Mouse (Mus musculus) right cerebral cortex, postnatal 36 days (tissue): ENCODE measurements at regions not wholly inside any gene's neighbourhood (a gene's known extent, or its start where the extent isn't known, plus 50 kb on each side); places are given as distances from the start of the nearest gene placed in this dataset.

ENCODE experiments used
- DNase-seq, 2 experiments: peaks; one replicate each; pipeline ENCODE4 v3.0.0; 2022; ENCODE audit warnings: low spot score in 2 of 2, mixed read lengths in 1 of 2

- DNase-seq = no peak
Observed at GRCm38 (mm10) chr1:142838663-142839062, 801.8 kb upstream of the B3galt2 start.

DNA sequence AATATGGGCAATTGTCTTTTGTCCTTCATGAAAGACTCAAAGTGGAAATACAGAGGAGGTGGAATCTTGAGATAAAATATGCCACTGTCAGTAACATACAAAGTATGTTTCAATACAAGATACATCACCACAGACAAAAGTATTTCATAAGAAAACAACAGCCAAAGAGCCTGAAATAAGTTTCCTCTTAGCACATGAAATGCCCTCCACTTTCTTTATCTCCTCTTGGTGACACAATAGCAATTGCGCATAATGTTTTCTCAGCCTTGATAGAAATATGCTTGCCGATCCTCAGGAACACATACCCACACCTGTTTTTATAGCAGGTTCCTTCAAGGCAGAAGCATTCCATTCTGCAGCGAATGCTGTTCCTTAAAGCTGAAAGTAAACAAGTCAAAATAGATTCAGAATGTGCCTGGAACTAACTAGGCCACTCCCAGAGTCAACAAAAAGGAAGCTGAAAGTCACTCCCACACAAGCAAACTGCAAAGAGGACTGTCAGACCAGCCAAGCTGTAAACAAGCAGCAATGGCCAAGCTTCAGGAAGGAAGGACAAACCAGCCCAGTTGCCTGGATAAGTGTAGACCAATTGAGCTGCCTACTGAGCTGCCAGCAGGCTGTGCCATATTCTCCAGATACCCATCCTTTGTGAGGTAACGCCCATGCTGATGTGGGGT lies 773.3 kb upstream of the B3galt2 start:
- no peak for DNase-seq

DNA sequence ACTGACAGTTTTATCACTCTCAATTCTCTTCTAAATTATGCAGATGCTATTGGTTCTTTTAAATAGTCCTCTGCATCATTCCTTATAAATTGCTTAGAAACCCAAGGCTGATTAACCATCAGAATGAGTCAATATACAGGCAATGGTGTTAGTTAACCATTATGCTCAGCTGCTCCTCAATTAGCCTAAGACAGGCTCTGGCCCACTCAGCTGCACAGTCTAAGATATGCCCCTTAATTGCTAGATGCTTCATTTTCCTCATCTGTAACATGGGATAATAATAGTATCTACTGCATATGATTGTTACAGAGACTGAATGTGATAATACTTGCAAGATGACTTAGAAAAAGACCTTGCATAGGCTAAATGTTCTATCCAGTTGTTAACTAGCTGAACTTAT lies 748.6 kb upstream of the B3galt2 start:
- DNase-seq = no peak

GRCm38 (mm10) chr1:142893156-142893555 lies 747.3 kb upstream of the B3galt2 start:
- no peak for DNase-seq

- DNase-seq = no peak
Observed at GRCm38 (mm10) chr1:142894145-142894544, 746.3 kb upstream of the B3galt2 start.

DNA sequence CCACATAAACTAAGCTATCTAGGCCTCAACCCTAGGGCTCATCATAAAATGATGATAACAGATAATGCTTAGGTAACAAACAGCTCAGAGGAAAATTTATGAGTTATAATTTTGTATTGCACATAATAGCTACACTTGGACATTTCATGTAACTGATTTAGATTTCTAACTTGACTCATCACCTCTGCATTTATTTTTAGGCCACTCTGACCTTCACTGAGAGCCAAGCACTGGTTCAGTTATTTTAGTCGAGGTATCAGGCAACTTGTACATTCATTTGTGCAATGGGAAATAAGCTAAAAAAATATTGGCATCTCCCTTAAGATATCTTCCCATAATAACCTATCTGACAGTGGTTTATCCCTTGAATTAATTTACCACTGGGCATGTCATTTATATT lies 745.4 kb upstream of the B3galt2 start:
- DNase-seq = no peak

DNA sequence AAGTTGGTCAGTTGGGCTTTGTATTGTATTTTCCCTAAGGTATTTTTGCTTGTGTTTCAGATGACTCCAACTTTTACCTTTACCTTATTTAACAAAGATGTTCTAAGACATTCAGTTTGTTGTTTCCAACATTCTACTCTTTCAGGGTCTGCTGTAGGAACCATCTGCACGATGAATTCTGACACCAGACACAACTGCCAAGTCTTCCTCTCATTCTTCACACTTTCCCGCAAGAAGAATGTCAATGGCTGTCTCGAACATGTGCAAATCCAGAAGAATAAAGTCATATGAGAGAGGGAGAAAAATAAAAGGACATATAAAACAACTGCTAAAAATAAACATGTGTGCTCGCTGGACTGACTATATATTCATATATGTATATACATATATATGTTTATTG lies 730.6 kb upstream of the B3galt2 start:
- DNase-seq = no peak

- no peak for DNase-seq
Observed at GRCm38 (mm10) chr1:142956686-142957085, 683.8 kb upstream of the B3galt2 start.

GRCm38 (mm10) chr1:142971475-142971874 lies 669.0 kb upstream of the B3galt2 start:
- no peak for DNase-seq

DNA sequence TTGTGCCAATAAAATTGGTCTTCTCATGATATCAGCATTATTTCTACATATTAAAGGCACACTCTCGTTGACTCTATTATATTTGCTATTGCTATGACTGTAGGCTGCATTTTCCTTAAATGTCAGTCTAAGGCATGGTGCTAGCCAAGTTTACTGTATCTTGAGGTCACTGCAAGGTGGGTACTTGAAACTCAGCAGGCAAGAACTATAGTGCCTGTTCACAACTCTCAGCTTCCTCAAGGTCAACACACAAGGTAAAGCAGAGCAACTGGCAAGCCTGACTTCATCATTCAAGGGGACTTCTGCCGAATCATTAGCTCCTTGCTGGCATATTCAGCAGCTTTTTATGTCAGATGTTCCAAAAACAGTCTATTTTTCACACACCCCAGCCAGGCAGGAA lies 667.1 kb upstream of the B3galt2 start:
- DNase-seq = no peak

- peak in 1 of 2 experiments; percentile 9 for DNase-seq
Observed at GRCm38 (mm10) chr1:142982994-142983393, 657.5 kb upstream of the B3galt2 start.

DNA sequence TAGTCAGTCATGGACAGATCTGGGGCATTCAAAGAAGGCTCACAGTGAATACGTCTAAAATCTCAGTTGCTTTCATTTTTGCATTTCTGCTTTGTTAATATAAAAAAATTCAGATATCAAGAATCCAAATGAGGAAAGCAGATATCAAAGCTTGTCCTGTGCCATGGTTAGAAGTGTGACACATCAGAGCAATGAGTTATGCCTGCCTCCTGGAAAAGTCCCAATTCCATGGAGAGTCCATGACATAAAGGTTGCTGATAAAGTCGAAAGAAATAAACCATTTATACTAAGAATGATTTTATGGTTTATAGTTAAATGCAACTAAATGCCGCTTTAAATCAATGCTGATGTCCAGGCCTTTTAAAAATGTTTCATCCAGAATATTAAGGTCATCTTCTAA lies 656.8 kb upstream of the B3galt2 start:
- DNase-seq = no peak

GRCm38 (mm10) chr1:142985516-142985915 lies 654.9 kb upstream of the B3galt2 start:
- peak in 1 of 2 experiments; percentile 35 for DNase-seq

DNA sequence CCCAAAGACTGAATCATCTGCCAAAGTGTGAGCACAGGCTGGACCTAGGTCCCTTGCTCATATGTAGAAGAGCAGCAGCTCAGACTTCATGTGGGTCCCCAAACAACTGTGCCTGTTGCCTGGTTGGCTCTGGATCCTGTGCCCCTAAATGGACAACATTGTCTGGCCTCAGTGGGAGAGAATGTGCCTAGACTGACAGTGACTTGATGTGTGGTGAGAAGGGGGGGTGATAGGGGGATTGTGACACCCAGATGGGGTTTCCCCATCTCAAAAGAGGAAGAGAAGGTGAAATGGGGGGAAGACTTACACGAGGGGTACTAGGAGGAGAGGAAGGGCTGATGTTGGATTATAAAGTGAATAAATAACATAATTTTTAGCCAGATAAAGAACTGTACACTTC lies 640.2 kb upstream of the B3galt2 start:
- DNase-seq = no peak

DNA sequence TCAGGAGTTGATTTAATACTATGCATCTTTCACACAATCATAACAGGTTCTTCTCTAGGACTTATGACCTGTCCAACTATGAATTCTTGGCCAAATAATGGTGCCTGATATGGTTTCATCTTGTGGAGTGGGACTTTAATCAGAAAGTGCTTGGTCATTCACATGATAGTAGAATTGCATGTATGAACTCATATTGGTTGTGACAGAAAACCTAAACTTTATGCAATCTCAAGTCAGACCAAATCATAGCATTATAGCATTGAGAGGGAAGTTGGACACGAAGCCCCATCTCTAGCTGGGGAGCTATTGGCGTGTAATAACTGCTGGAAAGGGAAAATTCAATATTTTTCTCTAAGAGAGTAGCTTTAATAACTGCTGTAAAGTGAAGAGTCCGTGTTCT lies 639.4 kb upstream of the B3galt2 start:
- DNase-seq = no peak

DNA sequence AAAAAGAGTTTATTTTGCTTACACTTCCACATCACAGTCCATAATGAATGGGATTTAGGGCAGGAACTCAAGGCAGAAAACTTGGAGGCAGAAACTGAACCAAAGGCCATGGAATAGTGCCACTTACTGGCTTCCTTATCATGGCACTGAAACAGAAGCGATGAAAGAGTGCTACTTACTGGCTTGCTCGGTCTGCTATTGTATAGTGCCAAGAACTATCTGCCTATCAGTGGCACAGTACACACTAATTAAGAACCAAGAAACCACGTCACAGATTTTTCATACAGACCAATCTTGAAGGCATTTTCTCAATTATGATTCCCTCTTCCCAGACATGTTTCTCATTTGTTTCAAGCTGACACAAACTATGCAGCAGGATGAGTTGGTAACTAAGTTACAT lies 634.4 kb upstream of the B3galt2 start:
- no peak for DNase-seq

- DNase-seq = no peak
Observed at GRCm38 (mm10) chr1:143019982-143020381, 620.5 kb upstream of the B3galt2 start.

DNA sequence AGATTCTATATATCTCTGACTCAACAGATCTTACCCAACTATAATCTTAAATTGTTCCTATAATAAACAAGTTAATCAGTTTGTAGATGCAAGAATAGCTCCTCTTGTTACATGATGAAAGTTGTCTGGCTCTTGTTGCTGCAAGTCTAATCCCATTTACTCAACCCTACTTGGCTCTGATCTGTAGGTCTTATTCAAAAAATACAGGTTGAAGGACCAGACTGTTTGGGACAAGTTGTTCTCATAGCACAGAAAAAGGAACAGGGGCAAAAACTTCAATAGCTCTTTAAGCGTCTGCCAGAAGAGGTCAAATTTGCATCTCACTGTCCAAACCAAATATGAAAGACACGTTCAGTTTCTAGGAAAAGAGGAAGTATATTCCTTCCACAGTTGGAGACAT lies 587.3 kb upstream of the B3galt2 start:
- DNase-seq = no peak

DNA sequence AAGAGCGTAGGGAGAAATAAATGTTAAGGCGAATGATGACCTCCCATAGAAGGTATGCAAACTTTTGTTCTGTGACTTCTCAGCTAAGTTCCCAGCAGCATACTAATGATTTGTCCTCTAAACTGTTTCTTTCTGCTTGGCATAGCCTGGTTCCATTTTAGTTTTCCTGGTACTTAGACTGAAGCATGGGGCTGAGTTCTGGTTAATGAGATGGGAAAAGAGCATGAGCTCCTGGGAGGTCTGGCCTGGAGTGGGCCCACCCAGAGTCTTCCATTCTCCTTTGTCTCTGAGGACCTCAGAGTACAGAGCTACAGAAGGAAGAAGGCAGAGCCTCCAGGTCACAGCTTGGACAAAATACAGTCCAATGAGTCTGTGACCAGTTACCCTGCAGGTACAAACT lies 586.9 kb upstream of the B3galt2 start:
- peak; percentile 14 to 15 for DNase-seq

DNA sequence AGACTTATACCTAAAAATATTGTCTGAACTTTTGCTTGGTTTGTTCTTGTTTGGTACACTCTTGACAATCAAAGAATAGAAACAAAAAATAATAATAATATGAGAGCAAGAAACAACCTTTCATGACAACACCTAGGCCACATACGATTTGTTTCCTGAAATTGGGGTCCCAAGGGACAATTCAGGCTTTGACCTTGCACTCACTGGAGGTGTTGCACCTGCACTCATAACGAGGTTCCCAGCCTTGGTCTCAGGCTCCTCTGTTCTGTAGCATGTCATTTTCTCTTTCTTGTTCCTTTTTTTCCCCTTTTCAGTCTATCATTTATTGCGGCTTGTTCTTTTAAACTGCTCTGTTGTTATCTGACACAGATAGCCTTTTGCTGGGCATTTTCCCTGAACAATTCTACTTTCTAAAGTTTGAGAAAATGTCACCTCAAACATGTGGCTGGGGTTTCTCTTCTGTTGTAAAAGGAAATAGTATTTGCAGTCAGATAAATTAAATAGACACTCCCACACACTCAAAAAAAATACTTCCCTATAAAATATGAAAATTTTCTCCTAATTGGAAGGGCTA lies 585.9 kb upstream of the B3galt2 start:
- no peak for DNase-seq

GRCm38 (mm10) chr1:143060698-143061576 lies 579.5 kb upstream of the B3galt2 start:
- DNase-seq = no peak

- DNase-seq = no peak
Observed at GRCm38 (mm10) chr1:143065493-143065892, 575.0 kb upstream of the B3galt2 start.
